Mouse (Mus musculus) neural tube, embryonic 11.5 days (tissue): ENCODE results near the gene Castor2. TPM values are rescaled to one million over a fixed set of nuclear protein-coding genes. Genes with fewer than 3 reads are reported as not detected.

ENCODE experiments used
- ATAC-seq: fragments of 200-750 bp; cut with Nextera tagmentation; 2 replicates; pipeline ENCODE4 v1.8.0; 2017; ENCODE audit warnings: moderate number of reproducible peaks, mild to moderate bottlenecking, moderate TSS enrichment, moderate library complexity; ENCODE audit not compliant: insufficient read depth, low FRiP score, low TSS enrichment
- DNase-seq: peaks from one replicate; pipeline ENCODE4 v3.0.0-alpha.2; 2015; ENCODE audit warnings: low spot score
- H3K27ac ChIP-seq: fragments of 300-500 bp; sonication (generic); 2 replicates; pipeline ENCODE4 v1.5.1; 2014; ENCODE audit warnings: low read depth, mild to moderate bottlenecking, low read length
- H3K27me3 ChIP-seq: fragments of 300-500 bp; sonication (generic); 2 replicates; pipeline ENCODE4 v1.6.1; 2014; ENCODE audit warnings: mild to moderate bottlenecking, low read length, mixed read lengths; ENCODE audit not compliant: control insufficient read depth, insufficient read depth
- H3K36me3 ChIP-seq: fragments of 300-500 bp; sonication (generic); 2 replicates; pipeline ENCODE4 v1.6.1; 2014; ENCODE audit warnings: mild to moderate bottlenecking, low read length, moderate library complexity, mixed read lengths; ENCODE audit not compliant: control insufficient read depth, insufficient read depth
- H3K4me1 ChIP-seq: fragments of 300-500 bp; sonication (generic); 2 replicates; pipeline ENCODE4 v1.6.1; 2014; ENCODE audit warnings: low read length, mixed read lengths; ENCODE audit not compliant: control insufficient read depth, insufficient read depth
- H3K4me2 ChIP-seq: fragments of 300-500 bp; sonication (generic); 2 replicates; pipeline ENCODE4 v1.6.1; 2014; ENCODE audit warnings: low read depth, mild to moderate bottlenecking, moderate library complexity
- H3K4me3 ChIP-seq: fragments of 300-500 bp; sonication (generic); 2 replicates; pipeline ENCODE4 v1.5.1; 2014; ENCODE audit warnings: low read depth, low read length
- H3K9ac ChIP-seq: fragments of 300-500 bp; sonication (generic); 2 replicates; pipeline ENCODE4 v1.6.1; 2014; ENCODE audit warnings: mild to moderate bottlenecking, low read length
- H3K9me3 ChIP-seq: fragments of 300-500 bp; sonication (generic); 2 replicates; pipeline ENCODE4 v1.6.1; 2016; ENCODE audit warnings: low read length; ENCODE audit not compliant: control insufficient read depth
- WGBS: fragments of 180-500 bp; shearing (Covaris S2); extraction: QIAGEN DNeasy Blood & Tissue Kit; methylation state at CpG from one replicate; pipeline ENCODE4 v1.1.7; 2014; 5-methylcytosine and 5-hydroxymethylcytosine counted together
- polyA plus RNA-seq: library from polyadenylated mRNA; unstranded; fragments of >200 nt; fragmentation: Nextera tagmentation; extraction: Ambion mirVana; gene quantifications from 2 replicates; pipeline ENCODE4 v1.2.1, GENCODE M21; 2014

Gene Castor2
- polyA plus RNA-seq, 1 experiment from 2014 or later: 12.5 TPM

- Histone ChIP-seq H3K4me1 (0 out of 2 replicates have a peak, but pooled peaks cover 2% of the 10 kb centered on the region), H3K9ac (no peak overlapping the region), H3K27ac (no peak overlapping the region), H3K4me2 (no peak overlapping the region), H3K27me3 (no peaks in the 10 kb centered on the region), H3K36me3 (0 out of 2 replicates have a peak, but pooled peaks cover 2% of the 10 kb centered on the region), H3K9me3 (no peaks in the 10 kb centered on the region), H3K4me3 (no peak overlapping the region)
- DNase-seq (no peak), ATAC-seq (no peak)
- WGBS: 56% methylated on average over 7 of the region's 7 CpGs
These were observed 89.1 kb downstream of the Castor2 start for GRCm38 (mm10) chr5:134188571-134188970.

GRCm38 (mm10) chr5:134193664-134194063, 94.2 kb downstream of the Castor2 start:
- Histone ChIP-seq H3K27ac (no peak overlapping the region), H3K36me3 (peaks cover 4% of the 10 kb centered on the region; the same call in 1 of the 2 replicates), H3K9ac (no peak overlapping the region), H3K4me3 (no peak overlapping the region), H3K4me2 (no peak overlapping the region), H3K9me3 (no peaks in the 10 kb centered on the region), H3K27me3 (no peaks in the 10 kb centered on the region), H3K4me1 (no peaks in the 10 kb centered on the region)
- DNase-seq (no peak), ATAC-seq (no peak)
- 86% methylated on average over 8 of the region's 8 CpGs for WGBS

Other genes starting within 250 kb of the Castor2 start
- 23.6 and 25.4 TPM in 2 replicates for gene Rcc1l, start 77.1 kb downstream of the Castor2 start, polyA plus RNA-seq
- gene Gtf2ird2, start 84.3 kb downstream of the Castor2 start, polyA plus RNA-seq: 6.9 and 8.6 TPM in 2 replicates
- 2.5 and 3.1 TPM in 2 replicates for gene Ncf1, start 129.9 kb downstream of the Castor2 start, polyA plus RNA-seq
- gene Gtf2i, start 215.0 kb downstream of the Castor2 start, polyA plus RNA-seq: 193 and 196 TPM in 2 replicates